Mouse (Mus musculus) 3134 (cell line): ENCODE data around the gene Furin.

Source experiments
- DNase-seq: peaks from one replicate; pipeline ENCODE4 v3.0.0-alpha.2; 2011; ENCODE audit warnings: low spot score; ENCODE audit not compliant: insufficient read length; ENCODE audit errors: extremely low read depth

Furin gene

DNA sequence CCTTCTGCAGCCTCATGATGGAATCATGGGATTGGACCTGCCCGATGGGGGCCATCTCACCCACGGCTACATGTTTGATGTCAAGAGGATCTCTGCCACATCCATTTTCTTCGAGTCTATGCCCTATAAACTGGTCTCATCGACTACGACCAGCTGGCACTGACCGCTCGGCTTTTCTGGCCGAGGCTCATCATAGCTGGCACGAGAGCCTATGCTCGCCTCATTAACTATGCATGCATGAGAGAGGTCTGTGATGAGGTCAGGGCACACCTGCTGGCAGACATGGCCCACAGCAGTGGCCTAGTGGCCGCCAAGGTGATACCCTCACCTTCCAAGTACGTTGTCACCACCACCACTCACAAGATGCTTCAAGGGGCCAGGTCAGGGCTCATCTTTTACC, 24.4 kb upstream of the Furin start:
- no peak for DNase-seq

DNA sequence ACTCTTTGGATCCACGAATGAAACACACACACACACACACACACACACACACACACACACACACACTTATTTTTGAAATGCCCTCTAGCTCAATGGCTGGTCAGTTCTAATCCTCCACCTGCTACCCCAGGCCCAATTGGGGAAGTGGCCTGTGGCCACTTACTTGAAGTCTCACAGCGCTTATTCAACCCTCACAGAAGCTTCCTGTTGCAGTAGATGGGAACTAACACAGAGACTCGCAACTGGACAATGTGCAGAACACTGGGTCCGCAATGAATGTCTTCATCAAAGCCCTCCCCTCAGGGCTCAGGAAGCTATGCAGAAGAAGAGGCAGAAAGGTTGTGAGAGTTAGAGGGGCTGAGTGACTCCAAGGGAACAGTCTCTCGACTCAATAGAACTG, 22.5 kb upstream of the Furin start:
- DNase-seq: no peak

DNA sequence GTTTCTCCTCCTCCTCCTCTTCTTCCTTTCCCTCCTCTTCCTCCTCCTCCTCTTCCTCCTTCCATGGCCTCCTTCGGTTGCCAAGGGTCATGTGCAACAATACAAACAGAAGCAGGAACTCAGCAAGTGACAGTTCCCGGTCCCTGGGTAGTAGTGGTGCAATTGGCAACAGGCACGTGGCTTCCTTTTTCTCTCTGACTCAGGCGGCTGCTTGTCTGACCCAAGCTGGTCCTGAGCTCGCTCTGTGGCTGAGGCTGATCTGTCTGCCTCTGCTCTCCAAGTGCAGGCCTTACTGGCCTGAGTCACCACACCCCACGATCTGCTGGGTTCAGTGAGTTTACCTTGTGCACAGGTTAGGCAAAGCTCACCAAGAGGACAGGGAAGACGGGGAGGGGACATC, 21.1 kb upstream of the Furin start:
- DNase-seq: peak; percentile 34

DNA sequence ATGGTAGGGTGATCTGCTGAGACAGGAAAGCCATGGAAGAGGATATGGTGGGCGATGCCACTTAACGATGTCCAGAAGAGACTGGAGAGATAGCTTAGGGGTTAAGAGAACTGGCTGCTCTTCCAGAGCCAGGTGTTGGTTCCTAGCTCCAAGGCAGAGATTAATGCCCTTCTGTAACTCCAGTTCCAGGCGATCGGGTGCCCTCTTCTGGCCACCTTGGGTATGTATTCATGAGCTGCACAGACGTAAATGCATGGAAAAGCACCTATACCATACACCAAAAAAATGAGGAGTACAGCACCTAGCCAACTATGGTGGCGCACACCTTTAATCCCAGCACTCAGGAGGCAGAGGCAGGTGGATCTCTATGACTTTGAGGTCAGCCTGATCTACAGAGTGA, 19.5 kb upstream of the Furin start:
- no peak for DNase-seq

DNA sequence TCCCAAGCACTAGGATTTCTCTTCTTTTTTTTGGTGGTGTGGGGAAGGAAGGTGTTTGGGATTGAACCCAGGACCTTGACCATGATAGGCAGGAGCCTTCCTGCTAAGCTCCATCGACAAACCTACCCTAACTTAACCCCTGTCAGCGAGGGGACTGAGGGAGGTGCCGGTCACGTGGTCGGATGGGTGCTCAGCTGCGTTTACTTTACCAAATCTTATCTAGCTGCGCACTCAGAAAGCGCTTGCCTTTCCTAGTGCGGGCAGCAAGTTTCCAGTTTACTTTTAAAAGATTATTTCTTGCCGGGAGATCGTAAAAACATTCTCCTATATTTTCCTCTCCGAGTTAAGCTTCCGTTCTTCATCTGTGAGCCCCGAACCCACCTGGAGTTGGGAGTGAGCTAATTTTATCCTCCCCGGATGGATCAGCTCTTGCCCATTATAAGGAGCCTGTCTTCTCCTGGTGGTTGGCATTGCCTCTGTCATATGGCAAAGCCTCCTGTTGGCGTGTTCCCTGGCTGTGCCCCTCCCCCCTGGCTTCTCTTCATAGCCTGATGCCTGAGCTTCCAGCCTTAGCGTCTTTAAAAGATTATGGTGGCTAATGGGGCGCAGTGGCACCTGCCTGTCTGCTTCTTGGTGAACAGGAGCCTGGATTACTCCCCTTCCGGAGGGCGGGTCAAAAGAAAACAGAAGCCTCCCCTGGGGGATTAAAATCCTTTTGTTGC, 17.7 kb upstream of the Furin start:
- no peak for DNase-seq

DNA sequence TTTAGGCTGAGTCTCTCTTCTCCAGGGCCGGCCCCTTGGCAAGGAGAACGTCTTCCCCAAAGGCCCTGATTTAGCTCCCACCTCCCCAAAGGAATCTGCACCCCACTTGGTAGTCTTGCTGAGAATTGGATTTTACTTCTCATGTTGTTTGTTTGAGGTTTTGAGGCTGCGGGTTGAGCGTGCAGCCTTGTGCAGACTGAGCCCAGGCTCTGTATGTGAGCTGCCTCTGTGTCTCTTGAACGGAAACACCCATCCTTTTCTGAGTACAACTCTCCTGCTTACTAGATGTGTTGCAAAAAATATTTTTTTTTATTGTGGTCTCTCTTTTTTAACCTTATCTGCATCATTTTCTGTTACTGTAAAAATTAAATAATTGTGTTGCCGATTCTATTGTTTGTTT, 16.3 kb upstream of the Furin start:
- no peak for DNase-seq

DNA sequence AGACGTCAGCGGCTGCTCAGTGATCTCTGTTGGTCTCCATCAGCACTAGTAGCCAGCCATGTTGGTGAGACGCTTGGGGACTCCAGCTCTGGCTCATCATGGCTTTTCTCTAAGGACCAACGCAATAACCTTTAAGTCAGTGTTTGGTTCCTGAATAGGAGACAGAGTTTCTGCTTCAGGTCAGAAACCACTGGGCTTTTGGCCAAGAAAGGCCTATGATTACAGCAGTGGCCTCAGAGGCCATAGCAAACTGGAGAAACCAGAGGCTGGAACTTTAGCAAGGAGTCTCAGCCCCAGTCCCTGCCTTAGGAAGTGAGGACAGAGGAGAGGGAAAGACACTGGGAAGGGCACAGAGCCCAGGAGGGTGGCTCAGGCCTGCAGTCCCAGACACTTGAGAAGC, 15.3 kb upstream of the Furin start:
- no peak for DNase-seq

DNA sequence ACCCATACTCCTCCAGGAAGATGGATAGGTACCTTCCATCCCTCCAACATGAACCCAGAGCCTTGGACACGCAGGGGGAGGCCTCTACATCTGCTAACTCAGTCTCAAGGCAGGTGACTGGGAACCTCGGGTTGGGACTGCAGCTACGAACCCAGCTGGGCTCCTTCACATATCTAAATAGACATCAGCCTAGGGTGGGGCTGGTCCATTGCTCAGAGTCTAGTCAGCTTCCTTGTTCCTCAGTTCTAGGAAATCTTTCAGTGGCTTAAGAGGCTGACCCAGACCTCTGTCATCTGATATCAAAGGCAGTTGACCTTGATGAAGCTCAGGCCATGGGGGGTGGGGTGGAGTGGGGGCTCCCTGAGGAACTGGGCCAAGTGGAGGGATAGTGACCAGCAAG, 14.0 kb upstream of the Furin start:
- DNase-seq: no peak

DNA sequence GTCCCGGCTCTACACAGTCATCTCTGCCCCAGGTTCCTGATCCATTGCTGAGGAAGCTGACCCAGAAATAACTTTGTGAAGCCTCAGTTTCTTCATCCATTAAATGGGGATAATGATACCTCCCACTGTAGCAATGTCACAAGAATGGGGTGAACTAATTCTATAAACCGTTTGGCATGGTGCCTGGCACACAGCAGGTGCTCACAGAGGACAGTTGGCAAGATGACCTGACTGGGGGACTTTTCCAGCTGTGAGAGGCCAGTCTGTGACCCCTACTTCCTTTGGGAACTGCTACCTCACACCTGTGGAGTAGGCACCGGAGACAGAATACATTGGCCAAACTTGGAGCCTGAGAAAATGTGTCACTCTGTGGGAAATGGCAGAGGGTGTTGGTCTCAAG, 12.8 kb upstream of the Furin start:
- DNase-seq: no peak

DNA sequence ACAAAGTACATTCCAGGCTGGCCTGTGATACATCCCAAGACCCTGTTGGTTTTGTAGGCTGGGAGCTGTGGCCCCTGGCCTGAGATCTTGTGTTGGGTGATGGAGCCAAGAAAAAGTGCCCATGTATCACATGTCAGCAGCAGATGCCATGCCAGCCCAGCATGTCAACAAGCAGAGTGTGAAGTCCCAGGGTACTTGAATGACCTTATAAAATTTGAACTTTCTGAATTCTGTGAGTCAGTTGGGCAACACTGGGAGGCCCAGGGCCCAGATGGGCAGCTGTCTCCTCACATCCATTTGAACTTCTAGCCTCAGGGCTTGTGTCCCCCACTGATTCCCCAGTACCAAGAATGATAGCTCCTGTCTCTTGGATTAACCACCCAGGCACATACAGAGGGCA, 12.4 kb upstream of the Furin start:
- no peak for DNase-seq

DNA sequence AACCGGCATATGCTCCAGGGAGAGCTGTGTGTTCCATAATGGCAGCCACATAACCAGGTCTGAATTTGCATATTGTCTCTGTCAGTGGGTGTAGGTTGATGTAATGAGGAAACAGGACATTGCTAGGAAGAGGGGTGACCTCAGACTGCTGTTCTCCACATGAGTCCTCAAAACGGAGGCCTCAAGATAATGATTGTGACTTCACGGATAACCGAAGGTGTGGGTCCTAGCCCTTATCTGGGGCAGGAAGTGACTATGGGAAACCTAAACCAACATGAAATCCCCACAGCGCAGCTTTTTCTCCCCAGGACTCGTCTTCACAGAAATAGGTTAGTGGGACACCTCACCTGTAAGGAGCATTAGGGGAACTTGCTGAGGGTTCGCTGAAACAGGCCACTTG, 11.7 kb upstream of the Furin start:
- DNase-seq: no peak

DNA sequence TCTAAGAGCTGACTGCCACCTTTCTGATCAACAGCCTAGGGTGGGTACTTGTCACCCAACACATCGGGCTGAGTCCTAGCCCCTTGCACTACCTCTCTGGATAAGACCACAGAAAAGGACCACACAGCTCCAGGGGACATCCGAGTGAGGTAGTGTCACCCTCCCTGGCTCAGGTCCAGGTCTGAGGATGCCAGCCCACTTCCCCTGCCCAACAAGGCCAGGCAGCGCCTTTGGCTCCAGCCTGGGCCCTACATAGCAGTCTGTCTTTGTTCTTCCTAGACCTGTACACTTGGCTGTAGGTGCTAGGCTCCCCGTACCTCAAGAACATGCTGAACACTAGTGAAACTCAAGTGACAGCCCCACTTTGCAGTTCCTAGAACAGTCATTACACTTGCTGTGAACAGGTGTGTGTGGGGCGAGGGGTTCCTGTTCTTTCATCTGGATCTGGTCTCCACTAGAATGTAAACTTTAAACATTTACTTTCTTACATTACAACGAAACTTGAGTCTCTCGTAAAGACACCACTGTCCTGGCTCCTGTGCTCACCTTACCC, 9.1 kb upstream of the Furin start:
- DNase-seq: no peak

DNA sequence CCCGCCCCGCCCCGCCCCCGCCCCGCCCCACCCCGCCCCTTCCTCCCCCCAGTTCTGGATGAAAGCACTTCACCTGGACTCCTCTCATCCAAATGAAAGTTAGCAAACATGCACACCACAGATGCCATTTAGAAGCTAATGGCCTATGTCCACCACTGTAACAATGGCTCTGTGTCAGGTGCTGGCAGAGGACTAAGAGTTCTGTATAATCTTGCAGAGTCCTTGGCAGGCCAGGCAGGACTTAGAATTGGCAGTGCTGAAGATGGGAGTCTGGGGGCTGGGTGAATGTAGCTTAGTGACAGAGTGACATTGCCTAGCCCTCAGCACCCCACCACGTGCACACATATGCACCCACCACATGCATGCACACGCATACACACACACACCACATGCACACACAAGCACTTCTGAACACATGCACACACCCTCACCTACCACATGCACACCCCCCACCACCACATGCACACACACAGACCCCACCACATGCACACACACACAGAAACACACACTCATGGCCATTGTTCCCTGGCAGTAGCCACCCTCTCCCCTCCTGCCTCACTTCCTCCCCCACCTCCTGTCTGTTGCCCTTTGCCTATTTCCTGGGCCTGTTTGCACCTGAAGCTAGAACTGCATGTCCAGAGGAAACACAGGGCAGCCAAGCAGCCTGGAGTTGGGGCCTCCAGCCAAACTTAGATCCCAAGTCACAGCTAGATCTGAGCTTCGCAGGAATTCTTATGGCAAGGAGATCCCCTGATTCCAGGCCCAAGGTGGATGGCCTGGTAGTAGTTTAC, 8.5 kb upstream of the Furin start:
- DNase-seq: no peak

DNA sequence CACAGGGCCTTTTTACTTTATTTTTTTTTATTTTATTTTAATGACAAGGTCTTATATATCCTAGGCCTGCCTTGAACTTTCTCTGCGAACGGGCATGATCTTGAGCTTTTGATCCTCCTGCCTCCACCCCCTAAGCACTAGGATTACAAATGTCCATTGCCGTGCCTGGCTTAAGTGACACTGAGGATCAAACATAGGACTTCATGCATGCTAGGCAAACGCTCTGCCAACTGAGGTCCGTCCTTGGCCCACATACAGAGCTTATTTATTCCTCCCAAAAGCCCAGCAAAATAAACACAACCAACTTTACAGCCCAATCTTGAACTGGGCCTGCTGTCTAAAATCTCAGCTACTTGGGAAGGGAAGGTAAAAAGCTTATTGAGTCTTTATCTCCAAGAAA, 7.5 kb upstream of the Furin start:
- no peak for DNase-seq

DNA sequence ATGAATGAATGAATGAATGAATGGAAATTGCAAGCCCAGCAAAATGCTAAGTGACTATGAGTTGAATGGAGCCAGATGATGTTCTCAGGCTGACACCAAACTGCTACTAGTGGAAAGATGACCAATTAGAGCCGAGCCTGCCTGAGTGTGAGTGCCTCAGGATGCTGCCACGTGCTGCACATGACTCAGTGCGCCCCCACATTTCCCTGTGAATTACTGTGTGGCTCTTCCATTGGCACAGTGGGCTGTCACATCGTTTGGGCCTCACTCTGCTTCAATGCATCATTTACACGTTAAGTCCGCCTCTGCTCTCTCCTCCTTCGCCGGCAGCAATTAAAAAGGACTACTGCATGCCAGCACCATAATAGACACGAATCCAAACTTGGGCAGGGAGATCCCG, 7.0 kb upstream of the Furin start:
- no peak for DNase-seq

DNA sequence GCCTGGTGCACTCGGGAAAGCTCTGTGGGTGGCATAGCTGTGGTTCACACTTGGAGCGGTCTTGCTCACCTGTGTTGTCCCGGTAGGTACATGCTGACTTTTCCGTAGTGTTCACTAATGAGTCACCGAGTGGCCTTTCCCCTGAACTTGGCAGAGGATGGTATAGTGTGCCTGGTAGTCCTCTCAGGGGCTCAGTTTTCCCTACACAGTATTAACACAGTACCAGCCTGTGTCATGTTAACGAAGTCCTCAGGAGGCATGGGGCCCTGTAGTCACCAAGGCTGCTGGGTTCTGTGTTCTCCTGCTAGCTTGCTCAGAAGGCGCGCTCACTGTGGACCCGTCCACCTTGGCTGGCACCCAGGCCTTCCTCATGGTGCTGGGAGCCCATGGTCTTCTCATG, 5.1 kb upstream of the Furin start:
- DNase-seq: no peak

DNA sequence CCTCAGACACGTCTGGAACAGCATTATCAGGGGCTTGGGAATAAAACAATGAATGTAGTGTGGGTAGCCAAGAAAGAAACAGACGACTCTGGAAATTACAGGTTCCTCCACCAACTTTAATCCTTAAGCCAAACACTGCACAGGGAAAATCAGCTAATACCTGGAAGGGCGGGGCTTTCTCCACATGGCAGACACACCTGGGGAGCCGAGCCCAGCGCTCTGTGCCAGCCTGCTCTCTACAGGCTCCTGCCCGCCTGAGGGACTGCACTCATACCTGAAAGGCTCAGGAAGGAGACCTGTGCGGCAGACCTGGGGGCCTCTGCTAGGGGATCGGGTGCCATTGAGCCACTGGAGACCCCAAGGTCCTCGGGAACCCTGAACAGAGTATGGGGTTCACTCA, 2.5 kb upstream of the Furin start:
- DNase-seq: no peak

DNA sequence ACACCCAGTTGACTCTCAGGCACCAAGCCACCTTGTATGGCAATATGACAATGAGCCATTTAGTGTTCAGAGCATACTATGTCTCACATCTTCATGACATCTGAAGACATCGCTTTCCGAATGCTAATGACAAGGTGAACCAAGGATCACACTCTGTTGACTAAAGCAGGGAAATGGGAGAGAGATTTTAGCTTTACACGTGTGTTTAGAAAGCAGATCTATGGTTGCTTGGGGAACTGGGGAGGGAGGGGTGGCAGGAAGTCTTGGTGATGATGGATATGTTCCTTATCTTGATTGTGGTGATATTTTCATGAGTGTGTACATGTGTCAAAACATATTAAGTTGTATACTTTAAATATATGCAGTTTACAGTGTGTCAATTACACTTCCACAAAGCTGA, 950 bp upstream of the Furin start:
- DNase-seq: no peak

DNA sequence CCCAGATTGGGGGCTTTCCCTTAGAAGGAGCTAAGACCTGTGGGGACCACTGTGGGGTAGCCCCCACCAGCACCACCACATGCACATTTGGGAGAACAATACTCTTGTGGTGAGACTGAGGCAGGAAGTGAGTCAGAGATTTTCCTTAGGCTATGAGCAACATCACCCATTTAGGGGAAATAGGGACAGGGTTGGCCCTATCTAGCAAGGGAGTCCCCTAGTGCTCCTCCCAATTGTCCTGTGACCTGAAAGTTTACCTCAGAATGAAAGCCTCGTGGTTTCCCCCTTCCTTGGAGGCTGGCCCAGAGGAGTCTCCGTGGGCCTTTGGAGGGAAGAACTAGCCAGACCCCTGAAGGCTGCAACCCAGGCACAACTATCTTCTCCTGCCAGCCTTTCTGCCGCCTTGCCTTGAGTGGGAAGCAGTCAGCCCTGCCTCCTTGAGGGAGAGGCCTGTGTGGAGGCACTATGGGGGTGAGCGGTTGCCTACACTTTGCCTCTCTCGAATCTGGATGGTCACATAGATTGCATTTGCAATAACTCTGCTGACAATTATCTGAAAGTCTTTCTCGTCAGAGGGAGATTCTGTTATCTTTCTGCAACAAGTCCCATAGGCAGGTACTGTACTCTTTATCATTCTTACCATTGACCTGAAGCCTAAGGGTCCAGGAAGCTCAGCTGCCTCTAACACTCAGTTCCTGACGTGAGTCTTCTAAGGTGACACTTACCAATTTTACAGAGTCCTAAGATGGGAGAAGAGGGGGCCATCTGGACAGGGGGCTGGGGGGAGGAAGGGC, 938 bp downstream of the Furin start:
- DNase-seq: peak; percentile 53

DNA sequence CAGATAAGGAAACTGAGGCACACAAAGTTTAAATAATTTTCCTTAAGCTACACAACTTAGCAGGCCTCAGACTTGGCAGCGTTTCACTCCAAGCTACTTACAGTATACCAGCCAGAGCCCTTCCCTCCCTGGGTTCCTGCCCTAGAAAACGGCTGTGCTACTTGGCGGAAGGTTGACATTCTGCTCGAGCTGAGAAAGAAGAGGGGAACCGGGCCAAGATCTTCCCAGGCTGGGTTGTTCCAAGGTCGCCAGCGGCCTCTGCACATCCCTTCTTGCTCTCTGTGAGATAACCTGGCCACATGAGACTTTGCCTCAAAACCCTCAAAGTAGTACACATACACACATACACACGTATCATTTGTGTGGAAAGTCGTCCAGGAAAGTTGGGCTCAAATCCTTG, 1.7 kb downstream of the Furin start:
- DNase-seq: peak; percentile 59

DNA sequence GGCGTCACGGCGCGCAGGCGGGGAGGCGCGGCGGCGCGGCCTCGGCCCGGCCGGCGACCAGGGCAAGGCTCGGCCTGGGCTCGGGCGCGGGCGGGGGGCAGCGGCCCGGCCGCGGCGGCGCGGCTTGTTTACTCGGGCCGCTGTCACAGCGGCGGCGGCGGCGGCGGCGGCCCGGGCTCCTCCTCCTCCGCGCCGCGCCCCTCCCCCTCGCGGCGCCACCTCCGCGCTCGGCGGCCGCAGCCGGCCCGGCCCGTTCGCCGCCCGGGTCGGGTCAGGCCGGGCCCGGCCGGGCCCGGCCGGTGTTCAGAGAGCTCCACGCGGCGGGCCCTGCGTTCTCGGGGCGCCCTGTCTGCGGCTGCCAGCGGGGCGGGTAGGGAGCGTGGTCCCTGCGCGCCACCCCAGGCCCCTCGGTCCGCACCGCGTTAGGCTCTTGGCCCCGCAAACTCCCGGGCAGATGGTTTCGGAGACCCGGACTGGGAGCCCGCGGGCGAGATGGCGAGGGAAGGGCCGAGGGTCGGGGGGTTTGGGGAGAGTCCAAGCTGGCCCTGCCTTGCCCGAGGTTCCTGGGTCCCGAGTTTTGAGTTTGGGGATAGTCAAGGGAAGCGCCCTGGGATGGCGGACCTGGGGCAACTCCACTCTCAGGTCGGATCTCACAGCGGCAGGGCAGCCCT, 2.5 kb downstream of the Furin start:
- DNase-seq: peak; percentile 68
